8 mouse cellular contexts compared by ENCODE assay signal in the genomic region with DNA sequence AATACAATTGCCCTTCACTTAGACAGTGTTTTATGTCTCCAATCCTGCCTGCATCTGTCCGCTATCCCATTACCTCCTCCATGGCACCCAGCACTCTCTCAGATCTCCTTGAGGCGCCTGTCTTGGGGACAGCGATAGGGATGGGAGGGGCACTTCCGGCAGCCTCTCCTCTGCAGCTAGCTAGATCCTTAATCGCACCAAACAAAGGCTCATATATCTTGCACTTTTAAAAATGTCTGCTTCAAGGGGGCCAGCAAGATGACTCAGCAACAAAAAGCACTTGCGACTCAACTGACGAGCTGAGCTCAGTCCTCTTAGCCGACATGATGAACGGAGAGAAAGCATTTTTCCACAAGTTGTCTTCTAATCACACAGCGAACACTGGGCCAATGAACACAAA. TPM values are rescaled to one million over a fixed set of nuclear protein-coding genes. Genes with fewer than 3 reads are reported as not detected.
DNase-seq lines count a peak whose midpoint lies in the region; ATAC-seq and TF ChIP-seq lines count a peak whose summit lies in the region.

No protein-coding gene starts in this region.

- H3K4me3 ChIP-seq in heart, embryonic 13.5 days: no peak overlapping the region
- peak overlapping the region; percentile 25 for H3K4me3 ChIP-seq in liver, embryonic 12.5 days
- no peak overlapping the region for H3K4me3 ChIP-seq in small intestine, adult 2 months (ENCODE audit: low read depth, low read length)

- no peak for TF ChIP-seq CTCF in small intestine, adult 2 months (IDR thresholded peaks at IDR 0.05; ENCODE audit: extremely low read depth, insufficient read length, insufficient replicate concordance, low read depth, low read length)

- no peaks in the 10 kb centered on the region for H3K36me3 ChIP-seq in heart, embryonic 13.5 days
- no peaks in the 10 kb centered on the region for H3K36me3 ChIP-seq in liver, embryonic 12.5 days
- no peaks in the 10 kb centered on the region for H3K36me3 ChIP-seq in small intestine, adult 2 months (ENCODE audit: control insufficient read depth, insufficient read depth, low read length)

- ATAC-seq in heart, embryonic 13.5 days (ENCODE audit: extremely low read depth, insufficient number of reproducible peaks, low FRiP score, low TSS enrichment): no peak
- peak; percentile 43; the same call in 1 of the 2 replicates for ATAC-seq in granulocyte monocyte progenitor cell, adult 5-6 weeks (replicated peaks; ENCODE audit: poor library complexity, severe bottlenecking)
- ATAC-seq in liver, embryonic 12.5 days: peak; percentile 96

- WGBS in heart, embryonic 13.5 days: 64% methylated on average over 10 of the region's 10 CpGs
- WGBS in liver, embryonic 12.5 days (ENCODE audit: insufficient replicate concordance): 31% methylated on average over 10 of the region's 10 CpGs
- WGBS in small intestine, adult 2 months: 55% methylated on average over 10 of the region's 10 CpGs

- no peaks in the 10 kb centered on the region for H3K27me3 ChIP-seq in heart, embryonic 13.5 days (replicated peaks)
- H3K27me3 ChIP-seq in liver, embryonic 12.5 days (replicated peaks): no peaks in the 10 kb centered on the region
- no peaks in the 10 kb centered on the region for H3K27me3 ChIP-seq in small intestine, adult 2 months (ENCODE audit: control insufficient read depth, insufficient read depth, low read length)

- intact Hi-C loops in gastrocnemius, postnatal 36 days (cut with DNase I): no loop called here

- peak overlapping the region; percentile 36; the same call in 1 of the 2 replicates for H3K27ac ChIP-seq in heart, embryonic 13.5 days (replicated peaks)
- peak overlapping the region; percentile 77 for H3K27ac ChIP-seq in liver, embryonic 12.5 days
- H3K27ac ChIP-seq in small intestine, adult 2 months (ENCODE audit: insufficient read depth, low read depth, low read length): peak overlapping the region; percentile 22; the same call in 1 of the 2 replicates

- no peak for TF ChIP-seq POLR2A in small intestine, adult 2 months (IDR thresholded peaks at IDR 0.05; ENCODE audit: low read depth, low read length)

- H3K9me3 ChIP-seq in heart, embryonic 13.5 days: no peaks in the 10 kb centered on the region
- H3K9me3 ChIP-seq in liver, embryonic 12.5 days (replicated peaks): no peaks in the 10 kb centered on the region

- no peak overlapping the region for H3K9ac ChIP-seq in heart, embryonic 13.5 days
- no peak overlapping the region; the same call in 1 of the 2 replicates for H3K9ac ChIP-seq in liver, embryonic 12.5 days

- peak overlapping the region; percentile 48; the same call in 1 of the 2 replicates for H3K4me2 ChIP-seq in heart, embryonic 13.5 days
- H3K4me2 ChIP-seq in liver, embryonic 12.5 days: peak overlapping the region; percentile 63

- DNase-seq in heart, adult 11 months: no peak
- DNase-seq in gastrocnemius, postnatal 36 days: no peak
- no peak for DNase-seq in frontal cortex, postnatal 36 days (ENCODE audit: low spot score in 2 of 2)
- no peak for DNase-seq in cerebellum, adult 9-10 months

- peaks cover 28% of the 10 kb centered on the region for H3K4me1 ChIP-seq in heart, embryonic 13.5 days
- peaks cover 49% of the 10 kb centered on the region for H3K4me1 ChIP-seq in liver, embryonic 12.5 days
- H3K4me1 ChIP-seq in small intestine, adult 2 months (ENCODE audit: control insufficient read depth, insufficient read depth, insufficient read length, low read length): no peaks in the 10 kb centered on the region

RNA-seq across cellular contexts. Expression of gene Pcbp3, which starts 55.3 kb away (rescaled TPM):
- polyA plus RNA-seq in heart, embryonic 13.5 days (2015; fragmentation: Nextera tagmentation; extraction: Ambion mirVana): 11.6 and 11.8 TPM in 2 replicates
- total RNA-seq in granulocyte monocyte progenitor cell, adult 5-6 weeks (2014; fragmentation: Nextera tagmentation): 15.7 and 16.1 TPM in 2 replicates
- 4.2 and 9.8 TPM in 2 replicates for total RNA-seq in granulocyte monocyte progenitor cell, adult 5-6 weeks (2017)
- 8.1 and 8.8 TPM in 2 replicates for polyA plus RNA-seq in liver, embryonic 12.5 days (2016; fragmentation: Nextera tagmentation; extraction: Ambion mirVana)
- 1.7 and 4.5 TPM in 2 replicates for polyA plus RNA-seq in small intestine, adult 2 months (2012; rRNA removed)
- total RNA-seq in gastrocnemius, postnatal 36 days (2021): 1 to 10 TPM; 2.6 to 2.7 TPM

Comparison
In these comparisons a context has a peak if more than half of its experiments do, and no peak if none do; other contexts are left out.
1. H3K27ac ChIP-seq: peak in every context shown above with its lines; median percentile 77 in liver, embryonic 12.5 days; 36 in heart, embryonic 13.5 days; 22 in small intestine, adult 2 months.